Mouse (Mus musculus): Measurements from ENCODE around the gene Fam83f. TPM values are rescaled to one million over a fixed set of nuclear protein-coding genes. Genes with fewer than 3 reads are reported as not detected.
A peak's percentile ranks its signal among the peaks of the same experiment; 100 is the strongest.

Fam83f gene
- not detected for total RNA-seq (2021)

- DNase-seq, result no peak
Measured at GRCm38 (mm10) chr15:80671295-80672252, at the start of gene Fam83f. Gene Fam83f, plus strand, starts transcription at chr15:80671847.

- DNase-seq, result no peak
Measured at GRCm38 (mm10) chr15:80623171-80623837, 48.3 kb upstream of the Fam83f start.

- DNase-seq, result no peak
Measured at GRCm38 (mm10) chr15:80626472-80626871, 45.2 kb upstream of the Fam83f start.

DNA sequence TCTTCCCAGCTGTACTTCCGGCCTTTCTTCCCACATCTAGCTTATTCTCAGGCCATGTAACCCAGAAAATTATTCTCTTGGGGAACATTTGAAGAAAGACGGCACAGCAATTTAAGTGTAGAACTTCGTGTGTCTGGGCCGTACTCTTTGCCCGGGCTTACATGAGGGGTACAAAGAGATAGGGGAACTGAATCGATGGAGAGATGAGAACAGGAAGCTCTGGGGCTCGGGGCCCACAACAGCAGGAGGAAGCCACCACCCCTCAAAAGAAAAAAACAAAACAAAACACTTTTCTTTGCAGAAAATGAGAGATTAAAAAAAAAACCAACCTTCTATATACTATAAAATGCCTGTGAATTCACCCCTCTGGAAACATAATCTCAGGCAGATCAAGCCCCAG, 41.5 kb upstream of the Fam83f start:
- no peak for DNase-seq

GRCm38 (mm10) chr15:80630711-80631110, 40.9 kb upstream of the Fam83f start:
- DNase-seq, result no peak

DNA sequence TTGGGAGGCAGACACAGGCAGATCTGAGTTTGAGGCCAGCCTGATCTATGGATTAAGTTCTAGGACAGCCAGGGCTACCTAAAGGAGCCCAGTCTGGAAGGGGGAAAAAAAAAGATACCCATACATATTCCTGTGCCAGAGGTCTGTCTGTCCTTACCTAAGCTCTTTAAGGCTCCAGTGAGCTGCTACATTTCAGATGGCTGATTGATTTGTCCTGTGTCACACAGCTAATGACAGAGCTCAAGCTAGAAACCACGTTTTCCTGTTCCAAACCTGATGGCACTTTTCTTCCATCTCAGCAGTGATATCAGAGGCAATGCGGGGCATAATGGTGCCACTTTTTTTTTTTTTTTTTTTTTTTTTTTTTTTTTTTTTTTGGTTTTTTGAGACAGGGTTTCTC, 40.3 kb upstream of the Fam83f start:
- DNase-seq, result no peak

DNA sequence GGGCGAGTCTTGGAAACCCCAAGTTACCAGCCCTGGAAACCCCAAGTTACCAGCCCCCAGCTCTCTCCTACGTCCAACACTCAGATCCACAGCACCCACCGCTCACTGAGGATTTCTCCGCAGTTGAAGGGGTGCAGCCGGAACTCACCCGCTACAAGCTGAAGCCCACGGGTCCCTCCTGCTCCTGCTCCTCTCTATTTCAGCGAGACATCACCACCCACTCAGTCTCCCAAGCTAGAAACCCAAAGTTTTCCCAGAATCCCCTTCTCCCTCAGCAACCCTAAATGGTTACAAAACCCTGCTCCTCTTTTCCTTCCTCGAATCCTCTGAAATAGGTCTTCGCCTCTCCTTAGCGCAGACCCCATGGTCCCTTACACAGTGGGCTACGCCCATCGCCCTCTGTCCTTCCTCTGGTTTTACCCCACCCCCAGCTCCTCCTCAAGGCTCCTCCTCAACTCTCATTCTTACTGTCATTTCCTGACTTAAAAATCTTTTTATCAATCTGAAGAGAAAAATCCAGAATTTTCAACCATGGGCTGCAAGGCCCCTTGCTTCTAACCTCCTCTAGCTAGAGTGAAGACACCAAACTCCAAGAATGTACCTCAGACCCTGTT, 39.3 kb upstream of the Fam83f start:
- DNase-seq, result no peak

- no peak for DNase-seq
Measured at GRCm38 (mm10) chr15:80634391-80635193, 37.1 kb upstream of the Fam83f start.

- no peak for DNase-seq
Measured at GRCm38 (mm10) chr15:80636757-80637372, 34.8 kb upstream of the Fam83f start.

GRCm38 (mm10) chr15:80639071-80639702, 32.5 kb upstream of the Fam83f start:
- no peak for DNase-seq

DNA sequence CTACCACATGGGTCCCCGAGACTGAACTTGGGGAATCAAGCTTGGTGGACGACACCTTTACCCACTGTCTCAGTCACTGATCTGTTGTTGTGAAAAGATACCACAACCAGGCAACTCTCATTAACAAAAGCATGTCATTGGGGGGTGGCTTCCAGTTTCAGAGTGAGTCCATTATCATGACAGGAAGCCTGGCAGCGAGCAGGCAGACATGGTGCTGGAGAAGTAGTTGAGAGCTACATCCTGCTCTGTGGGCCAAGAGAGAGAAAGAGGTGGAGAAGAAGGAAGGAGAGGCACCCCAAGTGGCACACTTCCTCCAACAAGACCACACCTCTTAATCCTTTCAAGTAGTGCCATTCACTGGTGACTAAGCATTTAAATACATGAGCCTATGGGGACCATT, 31.8 kb upstream of the Fam83f start:
- DNase-seq, result no peak

- no peak for DNase-seq
Measured at GRCm38 (mm10) chr15:80641702-80642435, 29.8 kb upstream of the Fam83f start.

GRCm38 (mm10) chr15:80645006-80645797, 26.4 kb upstream of the Fam83f start:
- no peak for DNase-seq

DNA sequence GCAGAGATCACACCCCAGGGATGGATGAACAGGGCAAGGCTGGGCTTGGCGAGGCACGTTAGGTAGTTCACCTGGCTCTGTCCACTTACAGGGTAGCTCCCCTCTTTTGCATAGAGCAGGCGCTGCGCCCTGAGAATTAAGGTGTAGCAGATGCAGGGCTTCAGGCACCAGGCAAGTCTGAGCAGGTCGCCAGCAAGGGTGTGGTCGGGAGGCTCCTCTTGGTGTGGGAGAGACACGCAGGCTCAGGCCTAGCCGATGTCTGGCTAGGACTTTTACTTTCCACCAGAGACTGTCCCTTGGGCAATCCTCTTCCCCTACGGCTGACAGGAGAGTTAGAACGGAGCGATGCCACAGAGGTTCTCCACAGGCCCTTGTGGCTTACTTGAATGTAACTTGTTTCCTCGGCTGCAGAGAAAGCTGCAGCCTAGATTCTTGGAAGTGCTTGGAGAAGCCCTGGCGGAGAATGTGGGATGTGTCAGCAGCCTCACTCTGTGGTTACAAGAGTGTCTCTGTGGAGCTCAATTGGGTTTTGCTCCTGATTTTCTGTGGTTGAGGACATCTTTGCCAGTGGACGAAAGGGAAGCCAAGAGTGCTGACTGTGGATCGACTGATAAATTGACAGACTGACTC, 22.6 kb upstream of the Fam83f start:
- DNase-seq, result no peak

DNA sequence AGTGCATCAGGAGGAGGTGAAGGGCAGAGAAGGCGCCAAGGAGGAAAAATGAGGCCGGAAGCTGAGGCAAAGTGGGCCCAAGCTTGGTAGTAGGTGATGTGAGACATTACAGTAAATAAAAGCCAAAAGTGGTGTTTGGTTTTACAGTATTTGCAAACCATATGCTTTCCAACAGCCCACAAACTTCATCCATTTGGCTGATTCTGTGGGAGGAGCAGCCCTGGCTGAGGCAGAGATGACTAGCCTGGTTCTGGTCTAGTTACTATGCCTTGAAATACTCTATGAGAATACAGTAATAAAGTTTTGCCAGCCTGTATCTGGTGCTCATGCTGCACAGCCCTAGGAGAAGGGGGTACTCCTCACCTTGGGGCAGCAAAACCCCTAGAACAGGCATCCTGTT, 21.2 kb upstream of the Fam83f start:
- no peak for DNase-seq

- DNase-seq, result no peak
Measured at GRCm38 (mm10) chr15:80653865-80654264, 17.8 kb upstream of the Fam83f start.

- peak in 1 of 2 experiments; percentile 33 for DNase-seq
Measured at GRCm38 (mm10) chr15:80658815-80659471, 12.7 kb upstream of the Fam83f start.

DNA sequence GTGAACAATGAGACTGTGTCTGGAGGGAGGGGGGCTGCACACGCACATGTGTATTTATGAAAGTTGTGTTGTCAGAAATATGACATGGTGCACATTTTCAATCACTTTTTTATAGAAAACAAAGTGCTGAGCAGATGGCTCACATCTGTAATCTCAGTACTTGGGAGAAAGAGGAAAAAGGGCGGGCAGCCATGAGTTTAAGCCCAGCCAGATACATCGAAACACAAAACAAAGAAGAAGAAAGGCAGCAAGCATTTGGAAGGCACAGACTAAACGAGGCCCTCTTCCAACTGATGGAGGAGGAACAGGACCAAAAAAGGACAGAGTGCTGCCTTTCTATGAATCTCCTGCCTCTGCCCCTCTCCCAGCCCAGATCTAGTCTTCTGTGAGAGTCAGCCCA, 10.7 kb upstream of the Fam83f start:
- DNase-seq, result no peak

- no peak for DNase-seq
Measured at GRCm38 (mm10) chr15:80664444-80664843, 7.2 kb upstream of the Fam83f start.

Data from layer of hippocampus, postnatal 36 days (tissue).